Mouse (Mus musculus) embryonic facial prominence, embryonic 14.5 days (tissue): Measurements from ENCODE around the gene Prom1. TPM values are rescaled to one million over a fixed set of nuclear protein-coding genes. Genes with fewer than 3 reads are reported as not detected.

Experiments
- ATAC-seq: fragments of 200-750 bp; cut with Nextera tagmentation; 2 replicates; pipeline ENCODE4 v1.8.0; 2017; ENCODE audit warnings: low read depth, moderate number of reproducible peaks, moderate TSS enrichment
- DNase-seq: peaks from one replicate; pipeline ENCODE4 v3.0.0-alpha.2; 2015; ENCODE audit warnings: low spot score
- H3K27ac ChIP-seq: fragments of 300-500 bp; sonication (generic); replicated peaks from 2 replicates; pipeline ENCODE4 v1.5.1; 2014; ENCODE audit warnings: low read depth, mild to moderate bottlenecking, low read length, moderate library complexity
- H3K27me3 ChIP-seq: fragments of 300-500 bp; sonication (generic); replicated peaks from 2 replicates; pipeline ENCODE4 v1.6.1; 2014; ENCODE audit warnings: low read length; ENCODE audit not compliant: control insufficient read depth, insufficient read depth
- H3K36me3 ChIP-seq: fragments of 300-500 bp; sonication (generic); 2 replicates; pipeline ENCODE4 v1.6.1; 2014; ENCODE audit warnings: low read length, mixed read lengths; ENCODE audit not compliant: control insufficient read depth, insufficient read depth
- H3K4me1 ChIP-seq: fragments of 300-500 bp; sonication (generic); 2 replicates; pipeline ENCODE4 v1.6.1; 2014; ENCODE audit warnings: antibody characterized with exemption, low read length; ENCODE audit not compliant: control insufficient read depth, insufficient read depth
- H3K4me2 ChIP-seq: fragments of 300-500 bp; sonication (generic); 2 replicates; pipeline ENCODE4 v1.6.1; 2014; ENCODE audit warnings: low read depth, mild to moderate bottlenecking, low read length, moderate library complexity, mixed read lengths
- H3K4me3 ChIP-seq: fragments of 300-500 bp; sonication (generic); 2 replicates; pipeline ENCODE4 v1.5.1; 2014; ENCODE audit warnings: low read depth, mild to moderate bottlenecking, low read length
- H3K9ac ChIP-seq: fragments of 300-500 bp; sonication (generic); 2 replicates; pipeline ENCODE4 v1.6.1; 2014; ENCODE audit warnings: low read depth, mild to moderate bottlenecking, low read length, moderate library complexity, mixed read lengths
- H3K9me3 ChIP-seq: fragments of 300-500 bp; sonication (generic); 2 replicates; pipeline ENCODE4 v1.6.1; 2016; ENCODE audit warnings: low read length; ENCODE audit not compliant: control insufficient read depth
- WGBS: fragments of 180-500 bp; shearing (Covaris S2); extraction: QIAGEN DNeasy Blood & Tissue Kit; methylation state at CpG from one replicate; pipeline ENCODE4 v1.1.7; 2014; 5-methylcytosine and 5-hydroxymethylcytosine counted together
- polyA plus RNA-seq: library from polyadenylated mRNA; unstranded; fragments of >200 nt; fragmentation: Nextera tagmentation; extraction: Ambion mirVana; gene quantifications from 2 replicates; pipeline ENCODE4 v1.2.1, GENCODE M21; 2014

Gene Prom1
- polyA plus RNA-seq, 1 experiment from 2014 or later, result 27.2 TPM

- no peak for ATAC-seq
Observed at GRCm38 (mm10) chr5:44109121-44109520, 7.3 kb upstream of the Prom1 start.

GRCm38 (mm10) chr5:44108125-44108524 lies 6.3 kb upstream of the Prom1 start:
- DNase-seq (no peak), ATAC-seq (no peak)
- H3K4me3 ChIP-seq, result no peak overlapping the region
- H3K36me3 ChIP-seq, result no peaks in the 10 kb centered on the region
- no peaks in the 10 kb centered on the region for H3K27me3 ChIP-seq
- H3K4me2 ChIP-seq, result no peak overlapping the region
- no peak overlapping the region for H3K9ac ChIP-seq
- H3K27ac ChIP-seq, result no peak overlapping the region
- H3K4me1 ChIP-seq, result no peaks in the 10 kb centered on the region
- 83% methylated on average over 4 of the region's 4 CpGs for WGBS
- no peaks in the 10 kb centered on the region for H3K9me3 ChIP-seq

More at GRCm38 (mm10) chr5:44109121-44109520, 7.3 kb upstream of the Prom1 start:
- H3K27ac ChIP-seq, result no peak overlapping the region
- WGBS, result 60% methylated on average over 2 of the region's 2 CpGs
- no peak overlapping the region for H3K4me2 ChIP-seq
- H3K9me3 ChIP-seq, result no peaks in the 10 kb centered on the region
- H3K4me3 ChIP-seq, result no peak overlapping the region
- no peaks in the 10 kb centered on the region for H3K4me1 ChIP-seq
- H3K27me3 ChIP-seq, result no peaks in the 10 kb centered on the region
- H3K9ac ChIP-seq, result no peak overlapping the region
- no peaks in the 10 kb centered on the region for H3K36me3 ChIP-seq
- no peak for DNase-seq

GRCm38 (mm10) chr5:44105192-44105591 lies 3.4 kb upstream of the Prom1 start:
- WGBS, result 46% methylated on average over 4 of the region's 4 CpGs
- no peak overlapping the region for H3K27ac ChIP-seq
- DNase-seq, result no peak

GRCm38 (mm10) chr5:44104686-44105085 lies 2.9 kb upstream of the Prom1 start:
- H3K27ac ChIP-seq, result no peak overlapping the region
- ATAC-seq, result no peak
- no peaks in the 10 kb centered on the region for H3K9me3 ChIP-seq
- no peak for DNase-seq
- H3K4me1 ChIP-seq, result no peaks in the 10 kb centered on the region
- H3K27me3 ChIP-seq, result no peaks in the 10 kb centered on the region
- no peaks in the 10 kb centered on the region for H3K36me3 ChIP-seq
- no peak overlapping the region for H3K4me2 ChIP-seq
- H3K9ac ChIP-seq, result no peak overlapping the region
- WGBS, result 69% methylated on average over 8 of the region's 8 CpGs
- no peak overlapping the region for H3K4me3 ChIP-seq

More at GRCm38 (mm10) chr5:44105192-44105591, 3.4 kb upstream of the Prom1 start:
- ATAC-seq, result no peak
- Histone ChIP-seq H3K36me3 (no peaks in the 10 kb centered on the region), H3K9me3 (no peaks in the 10 kb centered on the region), H3K4me3 (no peak overlapping the region), H3K27me3 (no peaks in the 10 kb centered on the region), H3K9ac (no peak overlapping the region), H3K4me2 (no peak overlapping the region), H3K4me1 (no peaks in the 10 kb centered on the region)

GRCm38 (mm10) chr5:44104120-44104519 lies 2.3 kb upstream of the Prom1 start:
- H3K4me2 ChIP-seq, result no peak overlapping the region
- ATAC-seq (no peak), DNase-seq (no peak)
- H3K27me3 ChIP-seq, result no peaks in the 10 kb centered on the region
- H3K9ac ChIP-seq, result no peak overlapping the region
- 92% methylated on average over 2 of the region's 2 CpGs for WGBS
- no peak overlapping the region for H3K4me3 ChIP-seq
- H3K36me3 ChIP-seq, result no peaks in the 10 kb centered on the region
- no peaks in the 10 kb centered on the region for H3K9me3 ChIP-seq
- no peaks in the 10 kb centered on the region for H3K4me1 ChIP-seq
- H3K27ac ChIP-seq, result no peak overlapping the region

GRCm38 (mm10) chr5:44103121-44103520 lies 1.3 kb upstream of the Prom1 start:
- Histone ChIP-seq H3K9ac (no peak overlapping the region), H3K4me1 (no peaks in the 10 kb centered on the region), H3K27ac (no peak overlapping the region), H3K9me3 (no peaks in the 10 kb centered on the region), H3K36me3 (no peaks in the 10 kb centered on the region), H3K4me3 (no peak overlapping the region), H3K27me3 (no peaks in the 10 kb centered on the region), H3K4me2 (no peak overlapping the region)
- no peak for ATAC-seq
- no peak for DNase-seq
- 98% methylated on average over 7 of the region's 7 CpGs for WGBS

- peak overlapping the region; percentile 97 for H3K4me2 ChIP-seq
- no peaks in the 10 kb centered on the region for H3K27me3 ChIP-seq
- H3K4me3 ChIP-seq, result peak overlapping the region; percentile 72
- DNase-seq (peak; percentile 77), ATAC-seq (peak; percentile 74)
- no peaks in the 10 kb centered on the region for H3K36me3 ChIP-seq
- WGBS, result 0% methylated on average over 33 of the region's 43 CpGs
- peak overlapping the region; percentile 86 for H3K27ac ChIP-seq
- peak overlapping the region; percentile 82 for H3K9ac ChIP-seq
- H3K4me1 ChIP-seq, result no peaks in the 10 kb centered on the region
- H3K9me3 ChIP-seq, result no peaks in the 10 kb centered on the region
Observed at GRCm38 (mm10) chr5:44100544-44101230, 1.1 kb downstream of the Prom1 start.

- ATAC-seq, result no peak
Observed at GRCm38 (mm10) chr5:44100187-44100543, 1.7 kb downstream of the Prom1 start.

GRCm38 (mm10) chr5:44096996-44097395 lies 4.8 kb downstream of the Prom1 start:
- Histone ChIP-seq H3K36me3 (0 out of 2 replicates have a peak, but pooled peaks cover 11% of the 10 kb centered on the region), H3K27me3 (no peaks in the 10 kb centered on the region), H3K4me1 (no peaks in the 10 kb centered on the region), H3K9ac (no peak overlapping the region), H3K27ac (no peak overlapping the region), H3K4me3 (no peak overlapping the region), H3K4me2 (no peak overlapping the region), H3K9me3 (no peaks in the 10 kb centered on the region)
- WGBS, result 74% methylated on average over 5 of the region's 5 CpGs
- no peak for DNase-seq
- no peak for ATAC-seq

More at GRCm38 (mm10) chr5:44100187-44100543, 1.7 kb downstream of the Prom1 start:
- peak overlapping the region; percentile 82 for H3K9ac ChIP-seq
- H3K27me3 ChIP-seq, result no peaks in the 10 kb centered on the region
- H3K36me3 ChIP-seq, result no peaks in the 10 kb centered on the region
- no peaks in the 10 kb centered on the region for H3K9me3 ChIP-seq
- peak; percentile 18 for DNase-seq
- H3K4me2 ChIP-seq, result peak overlapping the region; percentile 97
- H3K27ac ChIP-seq, result peak overlapping the region; percentile 86
- H3K4me1 ChIP-seq, result no peaks in the 10 kb centered on the region
- WGBS, result 1% methylated on average over 11 of the region's 12 CpGs
- peak overlapping the region; percentile 72 for H3K4me3 ChIP-seq
